Mouse (Mus musculus) CH12.LX (cell line): ENCODE data around the gene Gm44502. TPM values are rescaled to one million over a fixed set of nuclear protein-coding genes. Genes with fewer than 3 reads are reported as not detected.

Source experiments
- DNase-seq: peaks from one replicate; pipeline ENCODE4 v3.0.0-alpha.2; 2013; ENCODE audit errors: extremely low read depth
- H3K27ac ChIP-seq: 2 replicates; pipeline ENCODE4 v1.5.1; 2012; ENCODE audit warnings: low read depth, mild to moderate bottlenecking, control low read depth, moderate library complexity; ENCODE audit not compliant: insufficient read depth
- H3K27me3 ChIP-seq: replicated peaks from 2 replicates; pipeline ENCODE3; 2012; ENCODE audit warnings: inconsistent platforms
- H3K36me3 ChIP-seq, 2 experiments: replicated peaks in 1 of 2; 2 replicates each; pipeline versions ENCODE3 to v1.6.1; 2012; ENCODE audit warnings: inconsistent platforms in 1 of 2, low read length in 1 of 2, mild to moderate bottlenecking in 1 of 2, mixed read lengths in 1 of 2, moderate library complexity in 1 of 2; ENCODE audit not compliant: control insufficient read depth in 1 of 2, insufficient read depth in 1 of 2
- H3K4me1 ChIP-seq, 2 experiments: 2 replicates each; pipeline ENCODE4 v1.6.1; 2012; ENCODE audit warnings: inconsistent platforms in 1 of 2, moderate library complexity in 1 of 2; ENCODE audit not compliant: insufficient read depth in 2 of 2, control insufficient read depth in 1 of 2
- H3K4me2 ChIP-seq: 2 replicates; pipeline ENCODE4 v1.6.1; 2012; ENCODE audit warnings: low read depth, mild to moderate bottlenecking, control low read depth; ENCODE audit not compliant: poor library complexity, insufficient read depth, severe bottlenecking
- H3K4me3 ChIP-seq, 3 experiments: fragments of 150-350 bp in 1 of 3; sonication (generic) in 1 of 3; replicated peaks in 1 of 3; 2 replicates each; pipeline versions ENCODE3 to v1.5.1; 2011 to 2012; ENCODE audit warnings: low read depth in 2 of 3, low read length in 2 of 3, mild to moderate bottlenecking in 2 of 3, moderate library complexity in 2 of 3, control low read depth in 1 of 3, improper control_type of control experiment in 1 of 3, inconsistent platforms in 1 of 3, mixed read lengths in 1 of 3; ENCODE audit not compliant: poor library complexity in 1 of 3
- H3K79me2 ChIP-seq: replicated peaks from 2 replicates; pipeline ENCODE4 v1.6.1; 2012; ENCODE audit warnings: mild to moderate bottlenecking, moderate library complexity; ENCODE audit not compliant: control insufficient read depth, poor library complexity, insufficient read depth, severe bottlenecking; ENCODE audit errors: extremely low read depth
- H3K9ac ChIP-seq: 2 replicates; pipeline ENCODE4 v1.6.1; 2012; ENCODE audit warnings: low read depth, mild to moderate bottlenecking, control low read depth, moderate library complexity; ENCODE audit not compliant: insufficient read depth
- H3K9me3 ChIP-seq: replicated peaks from 2 replicates; pipeline ENCODE3; 2012; ENCODE audit warnings: low read length, inconsistent platforms, mixed read lengths
- BHLHE40 ChIP-seq: IDR thresholded peaks from 2 replicates; pipeline ENCODE4 v1.6.1; 2011; ENCODE audit warnings: mild to moderate bottlenecking, low read depth, low read length, improper control_type of control experiment
- E2F4 ChIP-seq: IDR thresholded peaks from 2 replicates; pipeline ENCODE4 v1.6.1; 2011; ENCODE audit warnings: low read depth, low read length, improper control_type of control experiment; ENCODE audit not compliant: insufficient replicate concordance
- ELF1 ChIP-seq: IDR thresholded peaks from 2 replicates; pipeline ENCODE4 v1.6.1; 2014; ENCODE audit warnings: low read depth, mild to moderate bottlenecking, inconsistent platforms, low read length, improper control_type of control experiment
- EP300 ChIP-seq: IDR thresholded peaks from 2 replicates; pipeline ENCODE4 v1.6.1; 2011; ENCODE audit warnings: low read length, improper control_type of control experiment
- ETS1 ChIP-seq: conservative IDR thresholded peaks from 2 replicates; pipeline ENCODE4 v1.6.1; 2012; ENCODE audit warnings: low read depth, mild to moderate bottlenecking, inconsistent platforms, low read length, improper control_type of control experiment, moderate library complexity
- GABPA ChIP-seq: IDR thresholded peaks from 2 replicates; pipeline ENCODE4 v1.6.1; 2012; ENCODE audit warnings: low read depth, low read length, improper control_type of control experiment, inconsistent platforms; ENCODE audit not compliant: insufficient replicate concordance
- IRF4 ChIP-seq: IDR thresholded peaks from 2 replicates; pipeline ENCODE4 v1.6.1; 2014; ENCODE audit warnings: low read depth, mild to moderate bottlenecking, inconsistent platforms, low read length, improper control_type of control experiment
- JUND ChIP-seq: conservative IDR thresholded peaks from 2 replicates; pipeline ENCODE4 v1.6.1; 2011; ENCODE audit warnings: low read depth, low read length, improper control_type of control experiment
- KAT2A ChIP-seq: IDR thresholded peaks from 2 replicates; pipeline ENCODE4 v1.6.1; 2012; ENCODE audit warnings: low read length, improper control_type of control experiment, inconsistent platforms; ENCODE audit not compliant: insufficient replicate concordance
- MAX ChIP-seq: IDR thresholded peaks from 2 replicates; pipeline ENCODE4 v1.6.1; 2011; ENCODE audit warnings: low read length, improper control_type of control experiment
- MEF2A ChIP-seq: IDR thresholded peaks from 2 replicates; pipeline ENCODE4 v1.6.1; 2014; ENCODE audit warnings: low read depth, mild to moderate bottlenecking, inconsistent platforms, low read length, improper control_type of control experiment, borderline replicate concordance
- PAX5 ChIP-seq: IDR thresholded peaks from 2 replicates; pipeline ENCODE4 v1.6.1; 2012; ENCODE audit warnings: low read length, inconsistent platforms, mixed read lengths
- POLR2AphosphoS2 ChIP-seq: IDR thresholded peaks from 2 replicates; pipeline ENCODE4 v1.6.1; 2011; ENCODE audit warnings: low read depth, low read length, improper control_type of control experiment
- SIN3A ChIP-seq: IDR thresholded peaks from 2 replicates; pipeline ENCODE4 v1.6.1; 2012; ENCODE audit warnings: low read length, improper control_type of control experiment, inconsistent platforms
- TBP ChIP-seq: conservative IDR thresholded peaks from 2 replicates; pipeline ENCODE4 v1.6.1; 2011; ENCODE audit warnings: low read depth, low read length, improper control_type of control experiment
- ZKSCAN1 ChIP-seq: IDR thresholded peaks from 2 replicates; pipeline ENCODE4 v1.6.1; 2012; ENCODE audit warnings: low read depth, inconsistent platforms, low read length, improper control_type of control experiment, borderline replicate concordance
- ZMIZ1 ChIP-seq: IDR thresholded peaks from 2 replicates; pipeline ENCODE4 v1.6.1; 2012; ENCODE audit warnings: low read depth, mild to moderate bottlenecking, inconsistent platforms, low read length, improper control_type of control experiment
- ZNF384 ChIP-seq: IDR thresholded peaks from 2 replicates; pipeline ENCODE4 v1.6.1; 2012; ENCODE audit warnings: low read depth, low read length, improper control_type of control experiment, inconsistent platforms
- dilution Hi-C: fragments of 300-500 bp; cut with MboI; formaldehyde crosslinking; loops from 2 replicates; pipeline ENCODE4 v1.14.3; 2020; ENCODE audit warnings: low sequenced_read_pairs; ENCODE audit not compliant: extremely low pct_unique_long_range_greater_than_20kb, extremely low pct_ligation_motif_present
- in situ Hi-C: fragments of 300-500 bp; cut with MboI; formaldehyde crosslinking; loops from 3 replicates; pipeline ENCODE4 v1.14.3; 2019; ENCODE audit warnings: low sequenced_read_pairs, low pct_ligation_motif_present, low pct_unique_long_range_greater_than_20kb, mixed read lengths
- polyA plus RNA-seq: library from polyadenylated mRNA; unstranded; fragments of >175 nt; gene quantifications from 2 replicates; pipeline ENCODE4 v1.2.1, GENCODE M21; 2012; ENCODE audit warnings: low read depth; ENCODE audit not compliant: insufficient read length
- total RNA-seq, 2 experiments: library from RNA; depleted of rRNA; stranded (reverse); fragments of 300-350 nt in 1 of 2; fragments of >200 nt in 1 of 2; gene quantifications; 2 replicates each; pipeline ENCODE4 v1.2.3; 2012 to 2014

Gene Gm44502
- total and polyA plus RNA-seq, 3 experiments, result 0.13 to 0.15 TPM; not detected in 1

DNA sequence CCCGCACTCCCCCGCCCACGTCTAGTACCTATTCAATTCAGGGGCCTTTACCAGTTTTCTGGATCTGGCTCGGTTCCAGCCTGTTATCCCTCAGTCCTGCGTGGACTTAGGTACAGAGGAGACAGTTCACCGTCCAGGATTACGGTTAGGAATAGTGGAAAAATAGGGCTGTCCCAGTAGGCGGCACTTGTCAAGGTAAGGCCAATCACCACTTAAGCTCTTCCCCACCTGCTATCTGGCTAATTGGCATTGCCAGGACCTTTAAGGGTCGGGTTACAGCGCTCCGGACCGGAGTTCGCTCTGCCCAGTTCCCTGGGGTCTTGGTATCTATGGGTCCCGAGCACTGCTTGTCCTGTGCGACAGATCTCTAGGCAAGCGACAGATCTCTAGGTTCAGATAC, 52.5 kb downstream of the Gm44502 start, which contains the start of gene Tymp:
TSS of gene Tymp (minus strand) at position 83 of the 400 bp plus-strand sequence.
- no peak within 1 kb of the TSS for H3K27ac ChIP-seq
- peaks cover 0 to 21% of the 10 kb centered on the region in 2 experiments; a peak in 2 of 4 replicates for H3K4me1 ChIP-seq
- TF ChIP-seq ETS1 (no peak), MEF2A (no peak), ZNF384 (no peak), BHLHE40 (no peak), IRF4 (no peak), ZKSCAN1 (no peak), SIN3A (no peak), ELF1 (no peak), ZMIZ1 (no peak), TBP (no peak)
- H3K4me2 ChIP-seq, result no peak within 1 kb of the TSS
- H3K4me3 ChIP-seq, result no peak within 1 kb of the TSS
- dilution Hi-C loops, result no loop called here
- in situ Hi-C loops, result no loop called here
- peaks cover 7 to 9% of the 10 kb centered on the region in 2 experiments for H3K36me3 ChIP-seq
- H3K9ac ChIP-seq, result no peak within 1 kb of the TSS
- H3K27me3 ChIP-seq, result peaks cover 2% of the 10 kb centered on the region
- peaks cover 13% of the 10 kb centered on the region for H3K9me3 ChIP-seq
- DNase-seq, result no peak
- no peaks in the 10 kb centered on the region for H3K79me2 ChIP-seq

DNA sequence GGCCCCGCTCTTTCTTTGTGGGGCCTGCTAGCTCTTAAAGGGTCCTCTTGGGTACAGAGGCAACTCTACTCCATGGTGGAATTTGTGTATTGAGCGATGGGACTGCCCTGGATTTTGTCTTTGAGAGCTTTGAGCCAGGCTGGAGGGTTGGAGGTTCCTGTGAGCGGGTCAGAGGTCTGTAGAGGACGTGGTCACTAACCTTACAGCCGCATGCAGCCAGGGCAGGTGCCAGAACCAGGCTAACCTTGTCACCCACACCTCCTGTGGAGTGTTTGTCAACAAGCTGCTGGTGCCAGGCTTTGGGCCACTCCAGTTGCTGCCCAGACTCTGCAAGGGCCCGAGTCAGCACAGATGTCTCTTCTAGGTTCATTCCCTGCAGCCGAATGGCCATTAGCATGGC, 53.5 kb downstream of the Gm44502 start:
- DNase-seq, result no peak
- no peak overlapping the region for H3K27ac ChIP-seq
- H3K9me3 ChIP-seq, result peaks cover 13% of the 10 kb centered on the region
- dilution Hi-C loops, result no loop called here
- H3K36me3 ChIP-seq, result peaks cover 16 to 19% of the 10 kb centered on the region in 2 experiments
- no peaks in the 10 kb centered on the region for H3K79me2 ChIP-seq
- TF ChIP-seq MAX (no peak), BHLHE40 (no peak), GABPA (no peak), POLR2AphosphoS2 (no peak), ZMIZ1 (no peak), KAT2A (no peak), MEF2A (no peak), JUND (no peak), PAX5 (no peak), EP300 (no peak), E2F4 (no peak)
- TF ChIP-seq, all 38 proteins: peak for 0
- Histone ChIP-seq H3K4me3 (no peak overlapping the region), H3K9ac (no peak overlapping the region), H3K4me1 (peaks cover 0 to 26% of the 10 kb centered on the region in 2 experiments; a peak in 2 of 4 replicates), H3K4me2 (no peak overlapping the region), H3K27me3 (no peaks in the 10 kb centered on the region)
- in situ Hi-C loops, result no loop called here
